In genomic region chr3:94973620-94974019, GRCm38 (mm10) we compare ENCODE assay signal across 9 mouse cellular contexts. TPM values are rescaled to one million over a fixed set of nuclear protein-coding genes. Genes with fewer than 3 reads are reported as not detected.
A peak's percentile ranks its signal among the peaks of the same experiment; 100 is the strongest.
DNase-seq lines count a peak whose midpoint lies in the region; ATAC-seq and TF ChIP-seq lines count a peak whose summit lies in the region.
"Had no signal": no experiment of that assay in that cellular context is flagged by ENCODE, and none has a peak within 500 bp of the region (broad histone marks: within the 10 kb centered on the region; RNA-seq: fewer than 3 reads in every experiment).

No protein-coding gene starts in this region.

- H3K27ac ChIP-seq in heart, embryonic 16.5 days (ENCODE audit: low read length), result no peak overlapping the region
- H3K27ac ChIP-seq in MEL (ENCODE audit: control insufficient read depth, low read depth, low read length), result no peak overlapping the region
- no peak overlapping the region for H3K27ac ChIP-seq in hindbrain, embryonic 16.5 days (ENCODE audit: low read depth, low read length)
- no peak overlapping the region for H3K27ac ChIP-seq in midbrain, embryonic 12.5 days (replicated peaks)

- H3K79me2 ChIP-seq in MEL (ENCODE audit: control insufficient read depth, insufficient read depth, low read length, poor library complexity), result peaks cover 14% of the 10 kb centered on the region

- peak overlapping the region; percentile 84 for H3K4me2 ChIP-seq in heart, embryonic 16.5 days (ENCODE audit: low read depth, low read length)
- H3K4me2 ChIP-seq in hindbrain, embryonic 16.5 days (ENCODE audit: low read length), result peak overlapping the region; percentile 60
- H3K4me2 ChIP-seq in midbrain, embryonic 12.5 days (replicated peaks), result peak overlapping the region; percentile 62

- no peaks in the 10 kb centered on the region for H3K27me3 ChIP-seq in heart, embryonic 16.5 days (ENCODE audit: control insufficient read depth, insufficient read depth, low read length)
- H3K27me3 ChIP-seq in MEL (ENCODE audit: control insufficient read depth in 1 of 2, insufficient read depth in 2 of 2, low read length in 2 of 2), result no peaks in the 10 kb centered on the region
- no peaks in the 10 kb centered on the region for H3K27me3 ChIP-seq in hindbrain, embryonic 16.5 days (replicated peaks; ENCODE audit: control insufficient read depth, insufficient read depth, low read length)
- H3K27me3 ChIP-seq in midbrain, embryonic 12.5 days, result no peaks in the 10 kb centered on the region

- DNase-seq in heart, adult 18-20 months, result no peak
- DNase-seq in MEL (ENCODE audit: low read depth, low spot score) (peak; percentile 45), MN1 (ENCODE audit: low spot score) (no peak)
- DNase-seq in adrenal gland, adult 8-10 months, result no peak
- DNase-seq in layer of hippocampus, adult 18-20 months (ENCODE audit: low spot score in 2 of 2), result no peak
- DNase-seq: heart, postnatal 4 days had no signal

- TF ChIP-seq POLR2A in MEL (IDR thresholded peaks at IDR 0.05; ENCODE audit: control insufficient read depth in 1 of 2, insufficient read depth in 1 of 2, low read depth in 1 of 2, low read length in 2 of 2, poor library complexity in 1 of 2), result no peak

- no peak for ATAC-seq in heart, embryonic 16.5 days (replicated peaks; ENCODE audit: extremely low read depth, insufficient read depth, low FRiP score)
- ATAC-seq in hindbrain, embryonic 16.5 days, result no peak
- ATAC-seq in midbrain, embryonic 12.5 days (ENCODE audit: low FRiP score, low read depth), result no peak

- H3K9ac ChIP-seq in heart, embryonic 16.5 days (ENCODE audit: low read length), result no peak overlapping the region; the same call in 1 of the 2 replicates
- H3K9ac ChIP-seq in MEL (ENCODE audit: control insufficient read depth, low read depth, low read length, poor library complexity, severe bottlenecking), result no peak overlapping the region
- no peak overlapping the region for H3K9ac ChIP-seq in hindbrain, embryonic 16.5 days (ENCODE audit: low read depth, low read length)
- H3K9ac ChIP-seq in midbrain, embryonic 12.5 days (replicated peaks), result peak overlapping the region; percentile 91

- peaks cover 4% of the 10 kb centered on the region for H3K36me3 ChIP-seq in heart, embryonic 16.5 days (ENCODE audit: control insufficient read depth, insufficient read depth)
- peaks cover 0 to 17% of the 10 kb centered on the region in 2 experiments; a peak in 2 of 4 replicates for H3K36me3 ChIP-seq in MEL (ENCODE audit: control insufficient read depth in 1 of 2, insufficient read depth in 2 of 2, low read length in 2 of 2)
- H3K36me3 ChIP-seq in hindbrain, embryonic 16.5 days (ENCODE audit: control insufficient read depth, insufficient read depth, low read length), result 0 out of 2 replicates have a peak, but pooled peaks cover 3% of the 10 kb centered on the region
- peaks cover 9% of the 10 kb centered on the region; the same call in 1 of the 2 replicates for H3K36me3 ChIP-seq in midbrain, embryonic 12.5 days

- 85% methylated on average over 5 of the region's 5 CpGs for WGBS in heart, embryonic 16.5 days
- 79% methylated on average over 5 of the region's 5 CpGs for WGBS in hindbrain, embryonic 16.5 days
- WGBS in midbrain, embryonic 12.5 days, result 78% methylated on average over 5 of the region's 5 CpGs

- no peaks in the 10 kb centered on the region for H3K9me3 ChIP-seq in heart, embryonic 16.5 days (replicated peaks; ENCODE audit: control insufficient read depth, low read length)
- H3K9me3 ChIP-seq in MEL (replicated peaks; ENCODE audit: insufficient read depth, low read length), result no peaks in the 10 kb centered on the region
- H3K9me3 ChIP-seq in hindbrain, embryonic 16.5 days (ENCODE audit: control insufficient read depth, low read length), result no peaks in the 10 kb centered on the region
- no peaks in the 10 kb centered on the region for H3K9me3 ChIP-seq in midbrain, embryonic 12.5 days

- no peak overlapping the region for H3K4me3 ChIP-seq in heart, embryonic 16.5 days (ENCODE audit: low read length)
- H3K4me3 ChIP-seq in MEL (ENCODE audit: control insufficient read depth in 1 of 2, insufficient read depth in 1 of 2, low read depth in 2 of 2, low read length in 2 of 2), result peak overlapping the region in 1 of 2 experiments; percentile 82; a peak in 1 of 4 replicates
- H3K4me3 ChIP-seq in hindbrain, embryonic 16.5 days (ENCODE audit: low read length), result no peak overlapping the region
- H3K4me3 ChIP-seq in midbrain, embryonic 12.5 days, result peak overlapping the region; percentile 90; the same call in 1 of the 2 replicates

- TF ChIP-seq EP300 in MEL (IDR thresholded peaks at IDR 0.05; ENCODE audit: low read depth in 1 of 2, low read length in 2 of 2), result no peak

- peaks cover 13% of the 10 kb centered on the region for H3K4me1 ChIP-seq in heart, embryonic 16.5 days (ENCODE audit: control insufficient read depth, insufficient read depth, low read length)
- peaks cover 7 to 12% of the 10 kb centered on the region in 2 experiments; a peak in 3 of 4 replicates for H3K4me1 ChIP-seq in MEL (ENCODE audit: control insufficient read depth in 1 of 2, insufficient read depth in 2 of 2, low read length in 2 of 2)
- H3K4me1 ChIP-seq in hindbrain, embryonic 16.5 days (ENCODE audit: control insufficient read depth, insufficient read depth, low read depth, low read length), result peaks cover 11% of the 10 kb centered on the region
- H3K4me1 ChIP-seq in midbrain, embryonic 12.5 days, result peaks cover 14% of the 10 kb centered on the region

- TF ChIP-seq RAD21 in MEL (IDR thresholded peaks at IDR 0.05; ENCODE audit: low read depth, low read length), result no peak

- TF ChIP-seq CTCF in MEL (IDR thresholded peaks at IDR 0.05 in 2 of 3, conservative IDR thresholded peaks at IDR 0.05 in 1 of 3; ENCODE audit: control insufficient read depth in 1 of 3, insufficient read depth in 1 of 3, low read depth in 2 of 3, low read length in 3 of 3, poor library complexity in 1 of 3, severe bottlenecking in 1 of 3), result no peak

TF ChIP-seq in MEL, 35 proteins besides CTCF, POLR2A, EP300 and RAD21:
- TF ChIP-seq TBP (IDR thresholded peaks at IDR 0.05; ENCODE audit: low read depth, low read length) (peak; percentile 87), MYC (IDR thresholded peaks at IDR 0.05; ENCODE audit: low read depth, low read length) (no peak)

RNA-seq across cellular contexts. Expression of gene Pi4kb, which starts 0.9 kb away (rescaled TPM):
- 15.1 and 20.1 TPM in 2 replicates for polyA plus RNA-seq in heart, embryonic 16.5 days (2015; fragmentation: Nextera tagmentation; extraction: Ambion mirVana)
- total RNA-seq in heart, adult 18-20 months (2021), result 10 to 100 TPM; 23.7 to 26.6 TPM
- total RNA-seq in MEL (2012; rRNA removed), result 45.0 and 45.1 TPM in 2 replicates
- 10 to 100 TPM in 1 of 2 experiments, not detected in 1; 56.7 TPM for polyA plus RNA-seq in MEL (2012; ENCODE audit: insufficient read depth in 1 of 2, insufficient read length in 2 of 2, low read depth in 1 of 2, low replicate concordance in 2 of 2, missing spikeins in 1 of 2)
- 22.1 and 26.2 TPM in 2 replicates for polyA plus RNA-seq in hindbrain, embryonic 16.5 days (2015; fragmentation: Nextera tagmentation; extraction: Ambion mirVana)
- polyA plus RNA-seq in midbrain, embryonic 12.5 days (2016; fragmentation: Nextera tagmentation; extraction: Ambion mirVana), result 23.0 and 25.7 TPM in 2 replicates
- total RNA-seq in adrenal gland, adult 8-10 months (2022), result 10 to 100 TPM; 59.3 to 87.5 (median 74.9) TPM
- 10 to 100 TPM; 61.1 to 63.4 TPM for total RNA-seq in layer of hippocampus, adult 18-20 months (2021)

RNA-seq across cellular contexts. Expression of gene Rfx5, which starts 19.7 kb away (rescaled TPM):
- polyA plus RNA-seq in heart, embryonic 16.5 days (2015; fragmentation: Nextera tagmentation; extraction: Ambion mirVana), result 4.0 and 4.7 TPM in 2 replicates
- total RNA-seq in heart, adult 18-20 months (2021), result 1 to 10 TPM; 5.4 to 8.8 TPM
- 9.5 and 10.0 TPM in 2 replicates for total RNA-seq in MEL (2012; rRNA removed)
- 10 to 100 TPM in 1 of 2 experiments, not detected in 1; 19.4 TPM for polyA plus RNA-seq in MEL (2012; ENCODE audit: insufficient read depth in 1 of 2, insufficient read length in 2 of 2, low read depth in 1 of 2, low replicate concordance in 2 of 2, missing spikeins in 1 of 2)
- 6.1 and 7.1 TPM in 2 replicates for polyA plus RNA-seq in hindbrain, embryonic 16.5 days (2015; fragmentation: Nextera tagmentation; extraction: Ambion mirVana)
- polyA plus RNA-seq in midbrain, embryonic 12.5 days (2016; fragmentation: Nextera tagmentation; extraction: Ambion mirVana), result 6.6 and 8.4 TPM in 2 replicates
- total RNA-seq in adrenal gland, adult 8-10 months (2022), result 10 to 100 TPM; 27.2 to 56.5 (median 40.3) TPM
- total RNA-seq in layer of hippocampus, adult 18-20 months (2021), result 10 to 100 TPM; 19.5 to 22.0 TPM

RNA-seq across cellular contexts. Expression of gene Selenbp1, which starts 40.8 kb away (rescaled TPM):
- 124 and 143 TPM in 2 replicates for polyA plus RNA-seq in heart, embryonic 16.5 days (2015; fragmentation: Nextera tagmentation; extraction: Ambion mirVana)
- 100 to 1,000 TPM in 1 of 2 experiments, 10 to 100 TPM in 1; 97.9 to 127 TPM for total RNA-seq in heart, adult 18-20 months (2021)
- total RNA-seq in MEL (2012; rRNA removed), result 109 and 179 TPM in 2 replicates
- 100 to 1,000 TPM in 1 of 2 experiments, not detected in 1; 365 TPM for polyA plus RNA-seq in MEL (2012; ENCODE audit: insufficient read depth in 1 of 2, insufficient read length in 2 of 2, low read depth in 1 of 2, low replicate concordance in 2 of 2, missing spikeins in 1 of 2)
- polyA plus RNA-seq in hindbrain, embryonic 16.5 days (2015; fragmentation: Nextera tagmentation; extraction: Ambion mirVana), result 18.1 and 23.5 TPM in 2 replicates
- 4.4 and 4.6 TPM in 2 replicates for polyA plus RNA-seq in midbrain, embryonic 12.5 days (2016; fragmentation: Nextera tagmentation; extraction: Ambion mirVana)
- total RNA-seq in adrenal gland, adult 8-10 months (2022), result 10 to 100 TPM; 43.1 to 69.2 (median 57.5) TPM
- total RNA-seq in layer of hippocampus, adult 18-20 months (2021), result 10 to 100 TPM; 12.6 to 14.1 TPM

RNA-seq across cellular contexts. Expression of gene Zfp687, which starts 41.6 kb away (rescaled TPM):
- 16.4 and 16.9 TPM in 2 replicates for polyA plus RNA-seq in heart, embryonic 16.5 days (2015; fragmentation: Nextera tagmentation; extraction: Ambion mirVana)
- total RNA-seq in heart, adult 18-20 months (2021), result 10 to 100 TPM; 10.3 to 12.0 TPM
- total RNA-seq in MEL (2012; rRNA removed), result 14.5 and 16.2 TPM in 2 replicates
- polyA plus RNA-seq in MEL (2012; ENCODE audit: insufficient read depth in 1 of 2, insufficient read length in 2 of 2, low read depth in 1 of 2, low replicate concordance in 2 of 2, missing spikeins in 1 of 2), result 10 to 100 TPM in 1 of 2 experiments, not detected in 1; 36.6 TPM
- 15.9 and 22.0 TPM in 2 replicates for polyA plus RNA-seq in hindbrain, embryonic 16.5 days (2015; fragmentation: Nextera tagmentation; extraction: Ambion mirVana)
- 40.2 and 41.3 TPM in 2 replicates for polyA plus RNA-seq in midbrain, embryonic 12.5 days (2016; fragmentation: Nextera tagmentation; extraction: Ambion mirVana)
- total RNA-seq in adrenal gland, adult 8-10 months (2022), result 10 to 100 TPM; 33.8 to 57.6 (median 46.8) TPM
- 10 to 100 TPM; 24.4 to 26.2 TPM for total RNA-seq in layer of hippocampus, adult 18-20 months (2021)
